Mouse (Mus musculus) layer of hippocampus, adult 9-10 months (tissue): ENCODE results near the gene Tsc1.
A peak's percentile ranks its signal among the peaks of the same experiment; 100 is the strongest.

ENCODE experiments used
- DNase-seq: peaks from one replicate; pipeline ENCODE4 v3.0.0; 2022; ENCODE audit warnings: low spot score

Gene Tsc1

DNA sequence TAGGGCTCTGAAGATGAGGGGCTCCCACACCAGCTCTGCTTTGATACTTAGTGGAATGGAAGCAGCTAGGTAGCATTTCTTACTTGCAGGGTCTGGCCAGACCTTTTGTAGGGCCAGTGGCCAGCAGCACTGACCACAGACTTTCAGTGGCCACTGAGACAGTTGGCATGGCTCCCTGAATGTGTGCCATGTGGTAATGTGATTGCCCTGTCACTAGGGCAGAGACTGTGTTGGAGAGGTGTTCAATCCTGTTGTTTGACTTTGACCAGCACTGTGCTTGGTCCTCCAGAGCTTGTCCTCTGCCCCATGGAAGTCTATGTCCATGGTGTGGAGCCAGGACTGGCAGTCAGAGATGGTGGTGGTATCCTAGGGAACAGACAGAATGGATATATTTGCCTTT lies 9.5 kb downstream of the Tsc1 start:
- DNase-seq, result no peak

DNA sequence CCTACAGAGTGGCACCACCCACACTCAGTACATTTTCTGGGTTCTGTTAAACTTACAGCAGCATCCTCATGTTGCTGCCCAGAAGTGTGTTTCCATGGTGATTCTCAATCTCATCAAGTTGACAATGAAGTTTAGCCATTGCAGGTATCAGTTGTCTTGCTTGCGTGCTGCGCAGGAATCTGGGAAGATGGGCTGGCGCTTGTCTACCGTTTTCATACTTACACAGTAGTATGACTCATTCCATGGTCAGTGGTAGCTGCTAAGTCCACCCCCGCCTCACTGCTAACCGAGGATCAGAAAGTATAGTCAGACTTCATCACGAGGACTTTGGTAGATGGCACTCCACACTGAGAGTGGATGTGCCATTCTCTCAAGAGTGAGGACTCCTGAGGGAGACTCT lies 12.3 kb downstream of the Tsc1 start:
- no peak for DNase-seq

DNA sequence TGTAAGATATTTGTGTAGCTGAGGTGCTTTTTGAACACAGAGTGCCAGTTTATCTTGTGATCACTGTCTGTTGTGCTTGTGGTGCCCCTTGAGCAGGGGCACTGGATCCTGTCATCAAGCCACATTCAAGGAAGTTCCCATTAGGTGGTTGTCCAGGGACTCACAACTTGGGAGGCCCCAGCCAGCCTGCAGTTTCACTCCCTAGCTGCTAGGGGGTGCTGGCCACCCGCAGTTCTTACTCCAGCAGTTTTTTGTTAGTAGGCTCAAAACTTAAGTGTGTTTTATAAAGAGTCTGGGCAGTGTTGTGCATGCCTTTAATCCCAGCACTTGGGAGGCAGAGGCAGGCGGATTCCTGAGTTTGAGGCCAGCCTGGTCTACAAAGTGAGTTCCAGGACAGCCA lies 13.3 kb downstream of the Tsc1 start:
- DNase-seq, result no peak

- no peak for DNase-seq
Measured at GRCm38 (mm10) chr2:28656216-28656615, 15.2 kb downstream of the Tsc1 start.

DNA sequence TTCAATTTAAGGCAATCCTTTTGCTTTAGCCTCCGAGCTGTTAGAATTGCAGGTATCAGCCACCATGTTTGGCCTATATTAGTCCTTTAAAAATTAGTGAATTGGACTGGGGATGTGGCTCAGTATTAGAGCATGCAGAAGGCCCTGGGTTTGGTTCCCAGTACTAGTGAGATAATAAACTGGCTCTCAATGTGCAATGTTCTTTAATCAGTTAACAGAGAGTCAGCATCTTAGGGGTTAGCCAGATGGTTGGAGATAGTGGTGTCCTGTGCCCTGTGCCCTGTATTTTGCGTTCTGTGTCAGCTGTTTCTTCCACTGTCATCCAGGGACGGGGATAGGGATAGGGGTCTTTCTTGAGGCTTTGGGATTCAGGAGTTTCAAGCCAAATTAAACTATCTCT lies 21.9 kb downstream of the Tsc1 start:
- no peak for DNase-seq

DNA sequence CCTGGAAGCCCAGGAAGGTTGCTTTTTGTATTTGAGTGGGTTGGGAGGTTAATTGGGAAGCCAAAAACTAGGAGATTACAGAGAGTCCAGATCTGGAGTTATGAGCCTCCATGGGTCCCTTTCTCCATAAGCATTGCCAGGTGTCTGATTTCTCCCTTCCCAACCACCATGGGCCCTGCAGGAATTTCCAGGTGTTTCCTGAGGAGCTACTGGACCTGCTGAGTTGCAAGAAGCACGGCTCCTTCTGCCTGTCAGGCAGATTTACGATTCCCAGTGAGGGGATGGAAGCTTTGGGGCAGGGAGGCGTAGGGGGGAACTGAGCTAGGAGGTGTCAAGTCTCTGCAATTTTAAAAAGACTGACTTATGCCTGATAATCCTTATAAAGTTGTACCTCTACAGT lies 24.8 kb downstream of the Tsc1 start:
- no peak for DNase-seq

DNA sequence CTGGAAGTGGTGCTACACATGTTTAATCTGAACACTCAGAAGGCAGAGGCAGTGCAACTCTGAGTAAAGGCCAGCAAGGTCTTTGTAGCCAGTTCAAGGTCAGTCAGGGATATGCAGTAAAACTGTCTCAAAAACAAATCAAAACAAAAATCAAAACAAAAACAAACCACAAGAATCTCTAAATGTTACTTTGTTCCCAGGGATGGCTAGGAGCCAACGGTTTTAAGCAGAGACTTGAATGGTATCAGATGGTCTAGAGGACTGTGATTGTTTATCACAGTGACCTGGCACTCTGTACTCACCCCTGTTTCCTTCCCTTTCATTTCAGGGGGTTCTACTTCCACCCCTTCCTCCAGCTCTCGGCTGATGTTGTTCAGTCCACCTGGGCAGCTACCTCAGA lies 30.4 kb downstream of the Tsc1 start:
- no peak for DNase-seq

DNA sequence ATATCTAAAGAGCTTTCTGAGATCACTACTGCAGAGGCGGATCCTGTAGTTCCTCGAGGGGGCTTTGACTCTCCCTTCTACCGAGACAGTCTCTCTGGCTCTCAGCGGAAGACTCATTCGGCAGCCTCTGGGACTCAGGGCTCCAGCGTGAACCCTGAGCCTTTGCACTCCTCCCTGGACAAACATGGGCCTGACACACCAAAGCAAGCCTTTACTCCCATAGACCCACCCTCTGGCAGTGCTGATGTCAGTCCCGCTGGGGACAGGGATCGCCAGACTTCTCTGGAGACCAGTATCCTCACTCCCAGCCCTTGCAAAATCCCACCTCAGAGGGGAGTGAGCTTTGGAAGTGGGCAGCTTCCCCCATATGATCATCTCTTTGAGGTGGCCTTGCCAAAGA lies 35.0 kb downstream of the Tsc1 start:
- no peak for DNase-seq

DNA sequence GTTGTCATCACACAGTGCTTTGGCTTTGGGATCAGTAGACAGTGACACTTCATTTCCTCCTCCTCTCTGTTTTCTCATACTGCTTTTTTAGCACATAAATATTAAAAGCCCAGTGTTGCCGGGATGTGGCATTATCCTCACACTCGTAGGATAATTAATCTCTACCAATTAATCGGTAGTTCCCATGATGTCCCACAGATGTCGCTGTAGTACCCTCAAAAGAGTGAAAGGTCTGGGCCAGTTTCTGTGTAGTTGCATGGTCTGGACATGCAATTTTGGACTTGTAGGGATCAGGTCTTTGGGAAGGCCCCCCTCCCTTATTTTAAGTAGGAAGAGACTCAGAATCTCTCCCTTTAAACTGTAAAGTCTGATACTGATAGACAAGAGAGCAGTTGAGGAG lies 39.7 kb downstream of the Tsc1 start:
- DNase-seq, result no peak

GRCm38 (mm10) chr2:28681718-28682117 lies 40.7 kb downstream of the Tsc1 start:
- DNase-seq, result no peak

DNA sequence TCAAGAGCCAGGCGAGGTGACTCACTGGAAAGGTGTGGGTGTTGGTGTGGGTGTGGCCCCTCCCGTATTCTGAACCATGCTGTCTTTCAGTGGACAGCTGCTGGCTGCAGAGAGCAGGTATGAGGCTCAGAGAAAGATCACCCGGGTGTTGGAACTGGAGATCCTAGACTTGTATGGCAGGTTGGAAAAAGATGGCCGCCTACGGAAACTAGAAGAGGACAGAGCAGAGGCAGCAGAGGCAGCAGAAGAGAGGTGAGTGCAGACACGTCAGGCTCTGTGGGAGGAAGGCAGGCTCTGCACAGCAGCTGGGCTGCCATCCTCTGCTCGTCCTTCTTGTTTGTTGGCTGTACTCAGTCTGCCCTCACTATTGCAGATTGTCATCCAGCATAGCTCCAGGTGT lies 44.9 kb downstream of the Tsc1 start:
- DNase-seq, result no peak

DNA sequence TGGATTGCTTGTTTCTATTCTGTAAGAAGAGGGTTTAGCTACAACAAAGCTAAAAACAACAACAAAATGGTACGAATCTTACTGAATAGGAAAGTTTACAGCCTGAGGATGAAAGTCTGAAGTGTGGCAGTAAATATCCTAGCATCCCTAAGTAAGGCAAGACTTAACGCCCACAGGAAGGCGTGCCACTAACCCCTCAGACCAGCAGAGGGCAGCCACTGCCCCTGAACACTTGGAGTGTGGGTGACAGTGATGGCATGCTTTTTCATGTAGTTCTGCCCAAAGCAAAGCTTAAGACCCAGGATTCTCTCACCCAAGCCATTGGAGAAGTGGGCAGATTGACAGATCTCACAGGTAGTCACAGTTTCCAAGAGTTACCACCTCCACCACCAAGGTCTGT lies 47.4 kb downstream of the Tsc1 start:
- no peak for DNase-seq

- no peak for DNase-seq
Measured at GRCm38 (mm10) chr2:28692692-28693091, 51.7 kb downstream of the Tsc1 start.

DNA sequence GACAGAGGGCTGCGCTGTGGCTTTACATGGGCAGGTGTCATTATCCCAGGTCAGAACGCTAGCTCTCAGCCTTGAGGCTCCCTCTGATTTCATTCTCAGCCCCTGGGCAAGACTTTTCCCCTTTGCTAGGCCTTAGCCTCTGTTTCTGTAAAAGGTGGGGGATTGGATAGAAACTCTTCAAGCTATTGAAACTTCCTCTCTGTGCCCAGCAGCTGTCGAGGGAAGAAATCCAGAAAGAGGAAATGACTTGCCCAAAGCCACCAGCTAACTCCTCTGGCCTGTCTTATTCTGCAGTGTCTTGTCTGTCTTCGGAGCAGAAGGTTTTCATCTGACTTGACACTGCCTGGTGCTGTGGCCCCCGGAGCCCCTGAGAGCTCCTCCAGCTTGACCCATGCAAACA lies 57.5 kb downstream of the Tsc1 start:
- no peak for DNase-seq

- DNase-seq, result peak; percentile 45
Measured at GRCm38 (mm10) chr2:28699361-28700335, 58.6 kb downstream of the Tsc1 start, which contains the start of the genes Spaca9 and Ak8. Gene Spaca9 (minus strand): TSS chr2:28699727. Gene Ak8 (plus strand): TSS chr2:28700164.

DNA sequence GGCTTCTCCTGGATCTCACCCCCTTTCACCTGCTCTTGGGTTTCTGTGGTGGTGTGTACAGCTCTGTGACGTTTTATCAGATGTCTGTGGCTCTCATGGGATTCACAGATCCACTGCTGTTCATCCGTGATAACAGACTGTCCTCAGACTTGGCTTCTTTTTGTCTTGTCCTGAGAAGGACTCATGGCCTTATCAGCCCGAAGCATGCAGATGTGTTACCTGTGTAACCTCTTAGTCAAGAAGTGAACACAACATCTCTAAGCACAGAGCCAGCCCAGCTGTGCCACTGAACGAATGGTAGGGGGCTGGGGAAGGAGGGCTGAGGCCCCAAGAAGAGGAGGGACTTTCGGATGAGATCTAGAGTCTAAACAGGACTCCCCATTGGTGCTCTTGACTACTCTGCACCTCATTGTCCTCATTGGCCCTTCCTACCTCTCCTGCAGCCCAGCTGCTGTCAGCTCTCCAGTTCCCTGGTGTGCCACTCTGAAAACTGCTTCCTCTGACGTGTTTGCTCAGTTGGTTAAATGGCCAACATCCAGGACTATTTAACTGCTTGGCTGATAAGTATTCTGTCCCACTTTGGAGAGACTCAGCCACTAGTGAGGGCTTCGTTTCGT lies 60.7 kb downstream of the Tsc1 start:
- no peak for DNase-seq

DNA sequence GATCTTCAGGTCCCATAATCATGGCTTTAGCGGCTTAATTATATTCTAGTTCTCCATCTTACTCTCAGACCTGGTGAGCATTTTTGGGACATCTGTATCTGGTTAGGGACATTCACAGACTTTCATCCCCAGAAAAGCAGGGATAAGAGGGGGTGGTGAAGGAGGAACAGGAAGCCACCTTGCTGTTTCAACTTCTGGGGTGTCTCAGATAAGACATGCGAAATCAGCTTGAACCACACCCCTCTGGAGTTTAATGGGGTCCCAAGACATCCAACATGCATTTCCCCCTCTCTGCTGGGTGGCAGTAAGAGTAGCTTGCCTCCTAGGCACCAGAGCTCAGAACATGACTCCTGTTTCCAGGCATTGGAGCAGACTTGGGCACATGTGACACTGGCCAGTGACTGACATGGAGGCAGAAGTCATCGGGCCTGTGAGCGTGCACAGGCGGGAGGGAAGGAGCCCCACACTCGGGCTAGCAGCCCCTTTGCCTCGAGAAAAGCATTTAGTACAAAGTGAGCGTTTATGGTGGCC lies 65.1 kb downstream of the Tsc1 start:
- DNase-seq, result no peak

DNA sequence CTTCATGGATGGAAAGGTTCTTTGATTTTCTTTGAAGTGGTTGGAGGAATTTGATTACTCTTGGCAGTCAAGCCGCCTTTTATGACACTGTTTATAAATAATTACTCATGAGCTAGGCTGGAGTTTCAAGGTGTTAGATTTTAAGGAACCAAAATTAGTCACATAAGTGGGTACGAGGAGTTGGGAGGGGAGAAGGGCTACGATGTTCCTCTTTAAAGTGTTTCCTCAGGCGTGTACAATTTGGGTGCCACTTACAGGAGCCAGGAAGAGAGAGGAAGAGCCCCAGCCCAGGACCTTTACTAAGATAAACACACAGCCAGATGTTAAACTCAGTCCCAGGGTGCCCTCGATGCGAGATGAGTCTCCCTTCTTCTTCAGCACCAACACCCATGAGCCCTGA lies 65.8 kb downstream of the Tsc1 start:
- no peak for DNase-seq

- DNase-seq, result no peak
Measured at GRCm38 (mm10) chr2:28713036-28713435, 72.0 kb downstream of the Tsc1 start.

DNA sequence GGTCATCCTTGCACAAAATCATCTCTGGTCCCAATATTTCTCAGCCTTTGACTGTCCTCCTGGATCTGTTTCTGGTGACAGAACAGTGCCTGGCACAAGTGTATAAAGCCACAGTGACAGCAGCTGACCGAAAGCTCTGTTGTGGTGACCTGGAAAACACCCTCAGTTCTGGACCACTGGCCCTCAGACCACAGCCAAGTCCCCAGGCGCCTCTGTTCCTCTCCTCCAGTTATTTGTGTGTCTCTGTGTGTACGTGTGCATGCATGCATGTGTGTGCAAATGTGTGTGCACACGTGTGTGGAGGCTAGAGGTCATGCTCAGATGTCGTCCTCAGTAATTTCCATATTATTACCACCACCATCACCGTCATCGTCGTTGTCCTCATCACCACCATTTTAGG lies 81.4 kb downstream of the Tsc1 start:
- DNase-seq, result no peak

- no peak for DNase-seq
Measured at GRCm38 (mm10) chr2:28723912-28724311, 82.9 kb downstream of the Tsc1 start.

GRCm38 (mm10) chr2:28727786-28728404 lies 86.9 kb downstream of the Tsc1 start:
- DNase-seq, result no peak

DNA sequence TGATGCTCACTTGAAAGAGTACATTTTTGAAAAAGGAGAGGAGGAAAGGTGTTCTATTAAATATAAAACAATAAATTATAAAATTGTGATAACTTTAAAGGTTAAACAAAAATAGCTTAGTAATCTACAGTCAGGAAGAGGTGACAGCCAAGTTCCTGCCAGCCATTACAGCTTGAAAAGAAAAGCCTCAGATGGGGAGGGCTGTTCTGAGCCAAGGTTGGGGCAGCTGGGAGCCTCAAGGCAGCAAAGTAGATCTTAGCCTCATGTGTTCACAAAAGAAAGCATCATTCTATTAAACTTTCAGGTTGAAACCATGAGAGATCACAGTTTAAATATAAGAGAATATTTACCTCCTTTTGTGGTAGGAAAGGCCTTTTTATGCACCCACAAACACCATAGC lies 89.6 kb downstream of the Tsc1 start:
- no peak for DNase-seq
